Mouse (Mus musculus) lung, embryonic 16.5 days (tissue): ENCODE measurements around the gene Ddx47. TPM values are rescaled to one million over a fixed set of nuclear protein-coding genes. Genes with fewer than 3 reads are reported as not detected.

ENCODE experiments used
- ATAC-seq: fragments of 200-750 bp; cut with Nextera tagmentation; 2 replicates; pipeline ENCODE4 v1.8.0; 2017; ENCODE audit warnings: low read depth, mild to moderate bottlenecking, moderate library complexity
- H3K27ac ChIP-seq: fragments of 300-500 bp; sonication (generic); 2 replicates; pipeline ENCODE4 v1.5.1; 2014; ENCODE audit warnings: mild to moderate bottlenecking, control low read depth, low read length
- H3K27me3 ChIP-seq: fragments of 300-500 bp; sonication (generic); 2 replicates; pipeline ENCODE4 v1.6.1; 2014; ENCODE audit warnings: low read depth, low read length, mixed read lengths; ENCODE audit not compliant: control insufficient read depth, insufficient read depth
- H3K36me3 ChIP-seq: fragments of 300-500 bp; sonication (generic); 2 replicates; pipeline ENCODE4 v1.6.1; 2014; ENCODE audit warnings: low read length; ENCODE audit not compliant: control insufficient read depth, insufficient read depth
- H3K4me1 ChIP-seq: fragments of 300-500 bp; sonication (generic); replicated peaks from 2 replicates; pipeline ENCODE4 v1.6.1; 2014; ENCODE audit warnings: low read length, mixed read lengths; ENCODE audit not compliant: control insufficient read depth, insufficient read depth
- H3K4me2 ChIP-seq: fragments of 300-500 bp; sonication (generic); 2 replicates; pipeline ENCODE4 v1.6.1; 2014; ENCODE audit warnings: low read depth, low read length, control low read depth
- H3K4me3 ChIP-seq: fragments of 300-500 bp; sonication (generic); 2 replicates; pipeline ENCODE4 v1.5.1; 2014; ENCODE audit warnings: mild to moderate bottlenecking, low read length, control low read depth
- H3K9ac ChIP-seq: fragments of 300-500 bp; sonication (generic); 2 replicates; pipeline ENCODE4 v1.6.1; 2014; ENCODE audit warnings: low read length, control low read depth
- H3K9me3 ChIP-seq: fragments of 300-500 bp; sonication (generic); 2 replicates; pipeline ENCODE4 v1.6.1; 2016; ENCODE audit warnings: low read length; ENCODE audit not compliant: control insufficient read depth
- WGBS: fragments of 180-500 bp; shearing (Covaris S2); extraction: QIAGEN DNeasy Blood & Tissue Kit; methylation state at CpG from one replicate; pipeline ENCODE4 v1.1.7; 2014; 5-methylcytosine and 5-hydroxymethylcytosine counted together
- polyA plus RNA-seq: library from polyadenylated mRNA; unstranded; fragments of >200 nt; fragmentation: Nextera tagmentation; extraction: Ambion mirVana; gene quantifications from 2 replicates; pipeline ENCODE4 v1.2.1, GENCODE M21; 2015

The Ddx47 gene
- polyA plus RNA-seq: 123 and 131 TPM in 2 replicates

GRCm38 (mm10) chr6:135011048-135011733 is at the start of gene Ddx47:
Ddx47 (plus strand) TSS chr6:135011612.
- Histone ChIP-seq H3K4me2 (peak within 1 kb of the TSS; percentile 71), H3K9ac (peak within 1 kb of the TSS; percentile 84), H3K4me1 (peaks cover 5% of the 10 kb centered on the region), H3K4me3 (peak within 1 kb of the TSS; percentile 73), H3K27ac (0 out of 2 replicates have a peak within 1 kb of the TSS, but pooled peaks have one; percentile 34), H3K27me3 (no peaks in the 10 kb centered on the region), H3K36me3 (peaks cover 18% of the 10 kb centered on the region), H3K9me3 (no peaks in the 10 kb centered on the region)
- 1% methylated on average over 19 of the region's 19 CpGs for WGBS
- peak; percentile 96 for ATAC-seq

GRCm38 (mm10) chr6:134961858-134962517 is 49.4 kb upstream of the Ddx47 start:
- Histone ChIP-seq H3K27ac (no peak overlapping the region), H3K36me3 (no peaks in the 10 kb centered on the region), H3K4me2 (no peak overlapping the region), H3K4me3 (no peak overlapping the region), H3K9ac (no peak overlapping the region), H3K27me3 (no peaks in the 10 kb centered on the region), H3K4me1 (no peaks in the 10 kb centered on the region), H3K9me3 (no peaks in the 10 kb centered on the region)
- ATAC-seq: 0 out of 2 replicates have a peak, but pooled peaks have one; percentile 12
- 40% methylated on average over 9 of the region's 9 CpGs for WGBS

- Histone ChIP-seq H3K27me3 (no peaks in the 10 kb centered on the region), H3K36me3 (no peaks in the 10 kb centered on the region), H3K9ac (no peak overlapping the region), H3K27ac (no peak overlapping the region), H3K9me3 (no peaks in the 10 kb centered on the region), H3K4me2 (no peak overlapping the region), H3K4me1 (no peaks in the 10 kb centered on the region), H3K4me3 (no peak overlapping the region)
- WGBS: 78% methylated on average over 5 of the region's 5 CpGs
- ATAC-seq: no peak
These were observed 48.9 kb upstream of the Ddx47 start for GRCm38 (mm10) chr6:134962518-134962893.

GRCm38 (mm10) chr6:134963910-134964309 is 47.5 kb upstream of the Ddx47 start:
- H3K4me3 ChIP-seq: no peak overlapping the region
- H3K27me3 ChIP-seq: no peaks in the 10 kb centered on the region
- WGBS: 71% methylated on average over 2 of the region's 2 CpGs
- no peak overlapping the region for H3K4me2 ChIP-seq
- H3K9ac ChIP-seq: no peak overlapping the region
- H3K4me1 ChIP-seq: no peaks in the 10 kb centered on the region
- no peaks in the 10 kb centered on the region for H3K36me3 ChIP-seq
- no peak overlapping the region for H3K27ac ChIP-seq
- no peak for ATAC-seq
- H3K9me3 ChIP-seq: no peaks in the 10 kb centered on the region

- Histone ChIP-seq H3K27me3 (no peaks in the 10 kb centered on the region), H3K4me3 (no peak overlapping the region), H3K4me2 (no peak overlapping the region), H3K27ac (no peak overlapping the region), H3K9me3 (no peaks in the 10 kb centered on the region), H3K9ac (no peak overlapping the region), H3K36me3 (no peaks in the 10 kb centered on the region), H3K4me1 (no peaks in the 10 kb centered on the region)
- no peak for ATAC-seq
- 75% methylated on average over 5 of the region's 5 CpGs for WGBS
These were observed 44.7 kb upstream of the Ddx47 start for GRCm38 (mm10) chr6:134966681-134967080.

- Histone ChIP-seq H3K36me3 (no peaks in the 10 kb centered on the region), H3K4me3 (no peak overlapping the region), H3K27ac (no peak overlapping the region), H3K27me3 (no peaks in the 10 kb centered on the region), H3K4me2 (no peak overlapping the region), H3K9ac (no peak overlapping the region), H3K9me3 (no peaks in the 10 kb centered on the region), H3K4me1 (no peaks in the 10 kb centered on the region)
- WGBS: 36% methylated on average over 1 of the region's 1 CpGs
- ATAC-seq: no peak
These were observed 43.1 kb upstream of the Ddx47 start for GRCm38 (mm10) chr6:134968326-134968725.

GRCm38 (mm10) chr6:134969498-134969897 is 41.9 kb upstream of the Ddx47 start:
- Histone ChIP-seq H3K4me2 (no peak overlapping the region), H3K9me3 (no peaks in the 10 kb centered on the region), H3K36me3 (no peaks in the 10 kb centered on the region), H3K4me3 (no peak overlapping the region), H3K27ac (no peak overlapping the region), H3K9ac (no peak overlapping the region), H3K27me3 (no peaks in the 10 kb centered on the region), H3K4me1 (no peaks in the 10 kb centered on the region)
- ATAC-seq: no peak
- 93% methylated on average over 2 of the region's 2 CpGs for WGBS

GRCm38 (mm10) chr6:134972096-134972495 is 39.3 kb upstream of the Ddx47 start:
- H3K27ac ChIP-seq: no peak overlapping the region
- H3K36me3 ChIP-seq: no peaks in the 10 kb centered on the region
- no peaks in the 10 kb centered on the region for H3K9me3 ChIP-seq
- no peak overlapping the region for H3K4me2 ChIP-seq
- WGBS: 36% methylated on average over 4 of the region's 4 CpGs
- H3K4me1 ChIP-seq: no peaks in the 10 kb centered on the region
- no peaks in the 10 kb centered on the region for H3K27me3 ChIP-seq
- no peak overlapping the region for H3K9ac ChIP-seq
- H3K4me3 ChIP-seq: no peak overlapping the region
- no peak for ATAC-seq

- H3K4me1 ChIP-seq: 0 out of 2 replicates have a peak, but pooled peaks cover 3% of the 10 kb centered on the region
- no peak overlapping the region for H3K4me3 ChIP-seq
- H3K9ac ChIP-seq: no peak overlapping the region
- no peaks in the 10 kb centered on the region for H3K36me3 ChIP-seq
- WGBS: 16% methylated on average over 6 of the region's 6 CpGs
- no peaks in the 10 kb centered on the region; the same call in 1 of the 2 replicates for H3K27me3 ChIP-seq
- no peak overlapping the region for H3K27ac ChIP-seq
- ATAC-seq: peak; percentile 34; the same call in 1 of the 2 replicates
- no peak overlapping the region for H3K4me2 ChIP-seq
- no peaks in the 10 kb centered on the region for H3K9me3 ChIP-seq
These were observed 34.8 kb upstream of the Ddx47 start for GRCm38 (mm10) chr6:134976628-134977027.
